Mouse (Mus musculus) neural tube, embryonic 13.5 days (tissue): Measurements from ENCODE around the gene Prdx5. TPM values are rescaled to one million over a fixed set of nuclear protein-coding genes. Genes with fewer than 3 reads are reported as not detected.
A peak's percentile ranks its signal among the peaks of the same experiment; 100 is the strongest.

ENCODE experiments used
- ATAC-seq: fragments of 200-750 bp; cut with Nextera tagmentation; 2 replicates; pipeline ENCODE4 v1.8.0; 2017; ENCODE audit warnings: low read depth, mild to moderate bottlenecking, moderate TSS enrichment, moderate library complexity
- H3K27ac ChIP-seq: fragments of 300-500 bp; sonication (generic); replicated peaks from 2 replicates; pipeline ENCODE4 v1.5.1; 2015; ENCODE audit warnings: moderate library complexity, mild to moderate bottlenecking, inconsistent platforms
- H3K27me3 ChIP-seq: fragments of 300-500 bp; sonication (generic); 2 replicates; pipeline ENCODE4 v1.6.1; 2015; ENCODE audit warnings: mild to moderate bottlenecking, inconsistent platforms
- H3K36me3 ChIP-seq: fragments of 300-500 bp; sonication (generic); 2 replicates; pipeline ENCODE4 v1.6.1; 2015; ENCODE audit warnings: mild to moderate bottlenecking, inconsistent platforms
- H3K4me1 ChIP-seq: fragments of 300-500 bp; sonication (generic); replicated peaks from 2 replicates; pipeline ENCODE4 v1.6.1; 2015; ENCODE audit warnings: inconsistent platforms
- H3K4me2 ChIP-seq: fragments of 300-500 bp; sonication (generic); 2 replicates; pipeline ENCODE4 v1.6.1; 2015; ENCODE audit warnings: inconsistent platforms, mild to moderate bottlenecking, moderate library complexity
- H3K4me3 ChIP-seq: fragments of 300-500 bp; sonication (generic); 2 replicates; pipeline ENCODE4 v1.5.1; 2015; ENCODE audit warnings: mild to moderate bottlenecking, inconsistent platforms
- H3K9ac ChIP-seq: fragments of 300-500 bp; sonication (generic); 2 replicates; pipeline ENCODE4 v1.6.1; 2015; ENCODE audit warnings: moderate library complexity, mild to moderate bottlenecking, inconsistent platforms
- H3K9me3 ChIP-seq: fragments of 300-500 bp; sonication (generic); 2 replicates; pipeline ENCODE4 v1.6.1; 2016; ENCODE audit warnings: inconsistent platforms
- WGBS: fragments of 180-500 bp; shearing (Covaris S2); methylation state at CpG from one replicate; pipeline ENCODE4 v1.1.7; 2015; 5-methylcytosine and 5-hydroxymethylcytosine counted together
- polyA plus RNA-seq: library from polyadenylated mRNA; unstranded; fragments of >200 nt; fragmentation: Nextera tagmentation; extraction: Ambion mirVana; gene quantifications from 2 replicates; pipeline ENCODE4 v1.2.1, GENCODE M21; 2015

The Prdx5 gene
- polyA plus RNA-seq, 1 experiment from 2014 or later: 294 TPM

GRCm38 (mm10) chr19:6933436-6934194 lies 23.7 kb upstream of the Prdx5 start:
- Histone ChIP-seq H3K4me2 (peak overlapping the region; percentile 69), H3K27me3 (peaks cover 81% of the 10 kb centered on the region), H3K9me3 (no peaks in the 10 kb centered on the region), H3K4me3 (peak overlapping the region; percentile 42), H3K9ac (peak overlapping the region; percentile 75), H3K36me3 (no peaks in the 10 kb centered on the region; the same call in 1 of the 2 replicates), H3K27ac (no peak overlapping the region), H3K4me1 (peaks cover 25% of the 10 kb centered on the region)
- peak; percentile 72 for ATAC-seq
- WGBS: 3% methylated on average over 58 of the region's 58 CpGs

DNA sequence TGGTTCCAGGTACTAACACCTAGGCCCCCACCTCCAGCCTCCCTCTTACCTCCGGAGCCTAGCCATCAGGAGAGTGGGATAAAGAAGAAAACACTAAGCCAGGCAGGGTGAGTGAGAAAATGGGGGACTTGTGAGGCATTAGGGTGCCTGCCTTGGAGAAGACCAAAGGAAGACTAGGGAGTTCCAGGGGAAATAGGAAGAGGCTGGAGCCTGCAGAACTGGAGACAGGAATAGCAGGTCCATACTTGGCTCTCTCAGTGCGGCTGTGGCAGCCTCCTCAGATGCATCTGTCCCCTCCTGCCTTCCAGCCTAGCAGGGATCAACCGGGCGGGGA lies 23.2 kb upstream of the Prdx5 start:
- Histone ChIP-seq H3K27ac (no peak overlapping the region), H3K4me1 (peaks cover 19% of the 10 kb centered on the region), H3K4me2 (peak overlapping the region; percentile 69), H3K9ac (peak overlapping the region; percentile 75), H3K9me3 (no peaks in the 10 kb centered on the region), H3K36me3 (no peaks in the 10 kb centered on the region), H3K27me3 (peaks cover 87% of the 10 kb centered on the region), H3K4me3 (peak overlapping the region; percentile 42; the same call in 1 of the 2 replicates)
- no peak for ATAC-seq
- WGBS: 19% methylated on average over 4 of the region's 4 CpGs

GRCm38 (mm10) chr19:6932018-6932417 lies 22.1 kb upstream of the Prdx5 start:
- Histone ChIP-seq H3K4me2 (no peak overlapping the region), H3K4me1 (peaks cover 19% of the 10 kb centered on the region), H3K27ac (no peak overlapping the region), H3K27me3 (peaks cover 94% of the 10 kb centered on the region), H3K9ac (no peak overlapping the region), H3K36me3 (no peaks in the 10 kb centered on the region), H3K4me3 (no peak overlapping the region), H3K9me3 (no peaks in the 10 kb centered on the region)
- WGBS: 38% methylated on average over 1 of the region's 1 CpGs
- no peak for ATAC-seq

DNA sequence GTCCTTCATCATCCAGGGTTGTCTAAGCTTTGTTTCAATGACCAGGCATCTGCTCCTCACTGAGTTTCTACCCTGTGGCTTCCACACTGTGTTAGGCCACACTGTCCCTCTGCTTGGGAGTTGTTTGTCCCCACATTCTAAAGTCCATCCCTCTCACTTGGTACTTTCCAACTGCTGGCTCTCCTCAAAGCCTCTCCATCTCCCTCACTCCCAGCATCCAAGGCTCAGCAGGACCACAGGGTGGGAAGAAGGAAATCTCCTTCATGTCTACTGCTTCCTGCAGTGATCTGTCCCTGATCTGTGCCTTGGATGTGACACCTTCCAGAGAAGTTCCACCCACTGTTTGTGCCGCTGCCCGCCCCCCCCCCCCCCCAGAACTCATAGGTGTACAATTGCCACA lies 21.1 kb upstream of the Prdx5 start:
- H3K27ac ChIP-seq: no peak overlapping the region
- no peak for ATAC-seq

DNA sequence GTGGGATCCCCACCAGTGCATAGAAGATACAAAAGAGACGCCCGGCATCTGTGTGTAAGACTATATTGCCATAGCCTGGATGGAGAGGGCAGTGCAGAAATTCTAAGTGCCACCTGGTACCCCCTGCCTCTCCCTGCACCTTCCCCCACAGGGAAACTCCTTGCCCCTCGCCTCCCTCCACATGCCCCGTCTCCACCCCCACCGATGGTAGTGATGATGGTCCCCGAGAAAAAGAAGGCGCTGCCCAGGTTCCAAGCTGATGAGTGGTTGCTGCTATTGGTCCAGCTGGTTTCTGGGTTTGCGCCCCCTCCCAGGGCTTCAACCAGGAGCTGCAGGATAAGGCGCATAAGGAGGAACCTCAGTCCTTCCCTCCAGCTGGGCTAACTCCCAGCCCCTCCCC lies 18.2 kb upstream of the Prdx5 start:
- H3K9ac ChIP-seq: 0 out of 2 replicates have a peak overlapping the region, but pooled peaks have one; percentile 26
- WGBS: 10% methylated on average over 9 of the region's 9 CpGs
- no peak overlapping the region for H3K4me3 ChIP-seq
- no peaks in the 10 kb centered on the region for H3K36me3 ChIP-seq
- peaks cover 95% of the 10 kb centered on the region for H3K27me3 ChIP-seq
- no peaks in the 10 kb centered on the region for H3K9me3 ChIP-seq
- no peak overlapping the region for H3K4me2 ChIP-seq
- peaks cover 25% of the 10 kb centered on the region for H3K4me1 ChIP-seq
- ATAC-seq: no peak
- no peak overlapping the region for H3K27ac ChIP-seq

More for the DNA sequence above, 21.1 kb upstream of the Prdx5 start:
- peaks cover 25% of the 10 kb centered on the region for H3K4me1 ChIP-seq
- no peaks in the 10 kb centered on the region for H3K36me3 ChIP-seq
- H3K9me3 ChIP-seq: no peaks in the 10 kb centered on the region
- WGBS: 0% methylated on average over 2 of the region's 2 CpGs
- H3K9ac ChIP-seq: no peak overlapping the region
- peaks cover 95% of the 10 kb centered on the region for H3K27me3 ChIP-seq
- H3K4me3 ChIP-seq: no peak overlapping the region
- H3K4me2 ChIP-seq: no peak overlapping the region

DNA sequence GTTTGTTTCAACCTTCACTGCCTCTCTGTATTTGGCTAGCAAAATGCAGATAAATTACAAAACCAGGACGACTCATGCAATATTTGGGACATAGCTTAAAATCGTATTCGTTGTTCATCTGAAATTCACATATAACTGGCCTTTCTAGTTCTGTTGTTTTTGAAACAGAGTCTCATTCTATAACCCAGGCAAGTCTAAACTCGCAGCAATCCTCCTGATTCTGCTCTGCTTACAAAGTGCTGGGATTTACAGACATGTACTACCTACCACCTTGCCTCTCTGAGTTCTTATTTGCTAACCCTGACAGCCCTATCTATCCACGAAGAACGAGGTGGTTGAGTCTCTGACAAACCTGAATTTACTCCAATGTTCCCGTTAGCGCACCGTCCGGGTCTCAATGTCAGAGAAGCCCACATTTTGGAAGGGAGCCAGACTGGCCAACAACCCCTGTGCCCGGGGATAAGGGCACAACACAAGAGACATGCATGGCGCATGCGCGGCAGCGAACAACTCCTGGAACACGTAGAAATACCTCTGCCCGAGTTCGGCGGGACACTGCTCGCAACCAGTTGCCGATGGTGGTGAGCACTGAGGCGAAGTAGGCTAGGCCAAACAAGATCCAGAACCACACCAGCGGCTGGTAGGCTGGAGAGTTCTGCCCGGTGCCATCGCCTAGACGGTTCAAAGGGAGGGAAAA lies 16.8 kb upstream of the Prdx5 start:
- Histone ChIP-seq H3K9me3 (no peaks in the 10 kb centered on the region), H3K9ac (no peak overlapping the region), H3K4me1 (peaks cover 28% of the 10 kb centered on the region), H3K27me3 (peaks cover 88% of the 10 kb centered on the region), H3K4me3 (peak overlapping the region; percentile 14; the same call in 1 of the 2 replicates), H3K27ac (no peak overlapping the region), H3K36me3 (no peaks in the 10 kb centered on the region), H3K4me2 (peak overlapping the region; percentile 43)
- ATAC-seq: no peak
- 14% methylated on average over 26 of the region's 26 CpGs for WGBS

GRCm38 (mm10) chr19:6925611-6926329 lies 15.9 kb upstream of the Prdx5 start:
- peak overlapping the region; percentile 24 for H3K4me3 ChIP-seq
- H3K9ac ChIP-seq: 0 out of 2 replicates have a peak overlapping the region, but pooled peaks have one; percentile 31
- WGBS: 6% methylated on average over 40 of the region's 40 CpGs
- no peaks in the 10 kb centered on the region for H3K9me3 ChIP-seq
- H3K4me2 ChIP-seq: peak overlapping the region; percentile 34
- peaks cover 32% of the 10 kb centered on the region for H3K4me1 ChIP-seq
- H3K27me3 ChIP-seq: peaks cover 79% of the 10 kb centered on the region
- H3K36me3 ChIP-seq: no peaks in the 10 kb centered on the region
- H3K27ac ChIP-seq: no peak overlapping the region
- ATAC-seq: no peak

GRCm38 (mm10) chr19:6925307-6925573 lies 15.3 kb upstream of the Prdx5 start, which contains the start of gene Catsperz:
Gene Catsperz, minus strand, starts transcription at chr19:6925380.
- no peak within 1 kb of the TSS for H3K27ac ChIP-seq
- 2% methylated on average over 9 of the region's 9 CpGs for WGBS
- H3K9me3 ChIP-seq: no peaks in the 10 kb centered on the region
- peak within 1 kb of the TSS; percentile 34 for H3K4me2 ChIP-seq
- peaks cover 75% of the 10 kb centered on the region for H3K27me3 ChIP-seq
- ATAC-seq: no peak
- H3K9ac ChIP-seq: peak within 1 kb of the TSS; percentile 31; the same call in 1 of the 2 replicates
- H3K4me1 ChIP-seq: peaks cover 37% of the 10 kb centered on the region
- H3K4me3 ChIP-seq: peak within 1 kb of the TSS; percentile 24
- no peaks in the 10 kb centered on the region for H3K36me3 ChIP-seq

GRCm38 (mm10) chr19:6924461-6925306 lies 14.8 kb upstream of the Prdx5 start:
- Histone ChIP-seq H3K4me1 (peaks cover 43% of the 10 kb centered on the region), H3K9ac (peak overlapping the region; percentile 31; the same call in 1 of the 2 replicates), H3K27ac (no peak overlapping the region), H3K36me3 (no peaks in the 10 kb centered on the region), H3K9me3 (no peaks in the 10 kb centered on the region), H3K4me2 (peak overlapping the region; percentile 34), H3K4me3 (peak overlapping the region; percentile 24), H3K27me3 (peaks cover 70% of the 10 kb centered on the region)
- ATAC-seq: no peak
- WGBS: 2% methylated on average over 39 of the region's 39 CpGs

- WGBS: 70% methylated on average over 6 of the region's 6 CpGs
- peaks cover 57% of the 10 kb centered on the region for H3K27me3 ChIP-seq
- peak overlapping the region; percentile 97 for H3K4me2 ChIP-seq
- H3K27ac ChIP-seq: no peak overlapping the region
- H3K4me3 ChIP-seq: peak overlapping the region; percentile 75; the same call in 1 of the 2 replicates
- H3K36me3 ChIP-seq: no peaks in the 10 kb centered on the region
- H3K4me1 ChIP-seq: peaks cover 47% of the 10 kb centered on the region
- no peak overlapping the region for H3K9ac ChIP-seq
- ATAC-seq: no peak
- no peaks in the 10 kb centered on the region for H3K9me3 ChIP-seq
Measured at GRCm38 (mm10) chr19:6922901-6923735, 13.2 kb upstream of the Prdx5 start.
